Mouse (Mus musculus): ENCODE measurements around the gene B3galt2. TPM values are rescaled to one million over a fixed set of nuclear protein-coding genes. Genes with fewer than 3 reads are reported as not detected.
"Not testable (repeated sequence)": the region's sequence is repeated elsewhere in the genome, so short reads cannot be mapped to it uniquely, and the experiment has no call there.

The B3galt2 gene
- total RNA-seq (2021): 10 to 100 TPM; 16.9 to 23.1 TPM

- DNase-seq (ENCODE audit: low spot score in 2 of 2): peak; percentile 75 to 91
- intact Hi-C loops (cut with DNase I): loop anchor here (2.0 to 5.0 kb wide), 3 partner anchors 138 to 669 kb away; no protein-coding TSS in a partner anchor
Measured at GRCm38 (mm10) chr1:143640650-143641407, at the start of gene B3galt2. TSS of gene B3galt2 (plus strand) at chr1:143640664.

- DNase-seq (ENCODE audit: low spot score in 2 of 2): no peak
- intact Hi-C loops (cut with DNase I): no loop called here
Measured at GRCm38 (mm10) chr1:143596864-143597263, 43.6 kb upstream of the B3galt2 start.

DNA sequence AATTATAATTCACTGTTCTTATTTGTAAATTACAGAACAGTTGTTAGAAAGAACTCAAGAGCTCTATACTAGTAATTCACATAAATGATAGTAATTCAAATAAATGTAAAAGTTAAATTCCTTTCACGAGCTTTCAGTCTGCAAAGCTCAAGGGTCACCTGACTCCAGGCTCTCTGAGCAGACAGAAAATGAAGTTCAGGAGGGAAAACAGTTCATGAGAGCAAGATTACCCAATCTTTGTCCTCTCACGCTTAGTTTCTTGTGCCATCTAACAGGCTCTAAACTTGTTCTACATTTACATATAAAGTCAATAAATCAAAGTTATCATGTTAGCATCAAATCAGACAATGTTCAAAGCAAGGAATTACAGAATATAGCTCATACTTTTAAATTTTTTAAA, 31.6 kb upstream of the B3galt2 start:
- intact Hi-C loops (cut with DNase I): no loop called here
- no peak for DNase-seq (ENCODE audit: low spot score in 2 of 2)

DNA sequence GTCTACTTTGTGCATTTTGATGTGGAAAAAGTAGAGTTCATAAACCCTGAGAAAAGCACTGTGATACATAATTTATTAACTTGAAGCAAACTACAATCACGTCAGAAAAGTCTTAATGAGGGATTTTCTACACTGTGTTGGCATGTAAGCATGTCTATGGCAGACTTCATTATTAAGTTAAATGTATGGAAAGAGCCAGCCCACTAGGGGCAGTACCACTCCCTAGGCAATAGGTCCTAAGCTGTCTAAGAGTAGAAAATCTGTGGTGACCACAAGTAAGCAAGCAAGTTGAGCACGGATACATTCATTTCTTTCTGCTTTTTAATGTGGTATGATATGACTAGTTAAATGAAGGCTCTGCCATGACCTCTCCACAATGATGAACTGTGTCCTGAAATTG, 27.6 kb upstream of the B3galt2 start:
- intact Hi-C loops (cut with DNase I): no loop called here
- DNase-seq (ENCODE audit: low spot score in 2 of 2): no peak

GRCm38 (mm10) chr1:143619760-143620159, 20.7 kb upstream of the B3galt2 start:
- intact Hi-C loops (cut with DNase I): no loop called here

GRCm38 (mm10) chr1:143621930-143622329, 18.5 kb upstream of the B3galt2 start:
- intact Hi-C loops (cut with DNase I): no loop called here
- DNase-seq (ENCODE audit: low spot score in 2 of 2): no peak

More at GRCm38 (mm10) chr1:143619760-143620159, 20.7 kb upstream of the B3galt2 start:
- no peak for DNase-seq (ENCODE audit: low spot score in 2 of 2)

GRCm38 (mm10) chr1:143622634-143623033, 17.8 kb upstream of the B3galt2 start:
- intact Hi-C loops (cut with DNase I): no loop called here

GRCm38 (mm10) chr1:143631337-143631736, 9.1 kb upstream of the B3galt2 start:
- intact Hi-C loops (cut with DNase I): no loop called here
- no peak for DNase-seq (ENCODE audit: low spot score in 2 of 2)

More at GRCm38 (mm10) chr1:143622634-143623033, 17.8 kb upstream of the B3galt2 start:
- DNase-seq (ENCODE audit: low spot score in 2 of 2): no peak

- intact Hi-C loops (cut with DNase I): no loop called here
- DNase-seq (ENCODE audit: low spot score in 2 of 2): peak in 1 of 2 experiments; percentile 20
Measured at GRCm38 (mm10) chr1:143632361-143632760, 8.1 kb upstream of the B3galt2 start.

DNA sequence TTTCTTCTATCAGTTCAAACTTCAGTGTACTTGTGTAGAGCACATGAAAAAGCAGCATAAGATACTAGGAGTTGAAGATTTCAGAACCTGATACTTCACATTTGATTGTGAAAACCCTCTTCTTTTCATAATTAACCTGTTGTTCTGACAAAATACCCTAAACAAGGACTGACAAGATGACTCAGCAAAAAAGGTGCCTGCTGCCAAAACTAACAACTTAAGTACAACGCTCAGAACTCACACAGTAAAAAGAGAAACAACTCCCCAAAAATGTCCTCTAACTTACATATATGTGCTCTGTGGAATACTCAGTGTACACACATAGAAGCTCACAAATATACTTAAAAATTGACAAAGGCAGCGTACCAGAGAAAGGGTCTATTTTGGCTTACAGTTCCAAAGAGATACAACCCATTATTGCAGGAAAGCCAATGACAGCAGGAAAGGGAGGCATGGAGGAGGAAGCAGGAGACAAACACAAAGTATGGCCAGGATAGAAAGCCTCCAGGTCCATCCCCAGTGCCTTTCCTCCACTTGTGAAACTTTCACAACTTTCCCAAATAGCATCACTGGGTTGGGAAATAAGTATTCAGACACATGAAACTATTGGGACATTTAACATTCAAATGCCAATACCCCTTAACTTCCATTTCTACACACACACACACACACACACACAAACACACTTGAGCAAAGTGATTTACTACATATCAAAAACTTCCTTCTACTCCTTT, 7.4 kb upstream of the B3galt2 start:
- intact Hi-C loops (cut with DNase I): no loop called here
- DNase-seq (ENCODE audit: low spot score in 2 of 2): no peak

- intact Hi-C loops (cut with DNase I): loop anchor here (5.0 kb wide), 2 partner anchors 442 to 672 kb away; no protein-coding TSS in a partner anchor
- peak; percentile 29 to 64 for DNase-seq (ENCODE audit: low spot score in 2 of 2)
Measured at GRCm38 (mm10) chr1:143644221-143644620, 3.8 kb downstream of the B3galt2 start.

- DNase-seq (ENCODE audit: low spot score in 2 of 2): no peak
- intact Hi-C loops (cut with DNase I): no loop called here
Measured at GRCm38 (mm10) chr1:143645386-143645785, 4.9 kb downstream of the B3galt2 start.

- DNase-seq (ENCODE audit: low spot score in 2 of 2): peak; percentile 25 to 38
- intact Hi-C loops (cut with DNase I): no loop called here
Measured at GRCm38 (mm10) chr1:143646219-143646618, 5.8 kb downstream of the B3galt2 start.

DNA sequence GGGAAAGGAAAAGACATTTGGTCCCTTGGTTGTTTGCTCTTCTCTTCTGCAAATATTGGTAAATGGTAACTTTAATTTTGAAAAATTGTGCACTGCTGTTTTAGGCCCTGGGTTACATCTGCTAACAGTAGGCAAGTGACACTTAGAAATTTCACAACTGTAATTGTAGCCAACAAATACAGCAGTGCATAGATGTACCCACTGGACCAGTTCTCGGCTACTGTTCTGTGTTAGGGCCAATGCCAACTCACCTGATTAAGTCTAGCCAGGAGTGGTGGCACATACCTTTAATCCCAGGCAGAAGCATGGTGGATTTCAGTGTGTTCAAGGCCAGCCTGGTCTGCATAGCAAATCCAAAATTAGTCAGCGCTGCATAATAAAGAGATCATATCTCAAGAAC, 9.9 kb downstream of the B3galt2 start:
- intact Hi-C loops (cut with DNase I): no loop called here
- DNase-seq (ENCODE audit: low spot score in 2 of 2): no peak

DNA sequence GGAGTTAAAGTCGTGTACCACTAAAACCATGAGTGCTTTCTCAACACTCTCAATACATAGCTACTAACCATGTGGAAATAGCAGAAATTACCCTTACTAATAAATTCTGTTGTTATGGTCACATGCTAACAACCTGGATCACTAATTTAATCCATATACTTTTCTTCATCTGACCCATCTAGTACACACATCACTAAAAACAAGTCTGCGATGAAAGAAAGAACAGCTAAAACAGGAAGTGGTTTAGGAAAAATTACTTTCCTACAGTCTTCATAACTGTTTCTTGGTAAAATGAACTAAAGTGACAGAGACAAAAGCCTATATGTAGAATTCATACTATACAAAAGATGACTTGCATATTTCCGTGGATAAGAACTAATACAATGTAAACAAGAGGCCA, 13.2 kb downstream of the B3galt2 start:
- intact Hi-C loops (cut with DNase I): no loop called here
- no peak for DNase-seq (ENCODE audit: low spot score in 2 of 2)

DNA sequence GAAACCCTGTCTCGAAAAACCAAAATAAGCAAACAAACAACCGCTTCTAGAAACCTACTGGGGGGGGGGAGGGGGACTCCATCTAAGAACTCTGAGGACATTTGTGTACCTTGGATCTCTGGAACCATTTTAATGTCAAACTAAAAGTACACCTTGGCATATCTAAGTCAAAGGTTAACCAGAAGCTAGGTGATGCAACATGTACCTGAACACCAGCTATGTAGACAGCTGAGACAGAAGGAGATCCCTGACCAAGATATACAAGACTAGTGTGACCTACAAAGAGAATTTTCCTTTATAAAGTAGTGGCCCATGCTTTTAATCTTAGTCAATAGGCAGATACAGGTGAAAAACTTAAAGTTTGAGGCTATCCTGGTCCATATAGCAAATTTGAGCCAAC, 22.7 kb downstream of the B3galt2 start:
- DNase-seq (ENCODE audit: low spot score in 2 of 2): no peak
- intact Hi-C loops (cut with DNase I): no loop called here

GRCm38 (mm10) chr1:143664786-143665185, 24.3 kb downstream of the B3galt2 start:
- intact Hi-C loops (cut with DNase I); DNase-seq (ENCODE audit: low spot score in 2 of 2): not testable (repeated sequence)

DNA sequence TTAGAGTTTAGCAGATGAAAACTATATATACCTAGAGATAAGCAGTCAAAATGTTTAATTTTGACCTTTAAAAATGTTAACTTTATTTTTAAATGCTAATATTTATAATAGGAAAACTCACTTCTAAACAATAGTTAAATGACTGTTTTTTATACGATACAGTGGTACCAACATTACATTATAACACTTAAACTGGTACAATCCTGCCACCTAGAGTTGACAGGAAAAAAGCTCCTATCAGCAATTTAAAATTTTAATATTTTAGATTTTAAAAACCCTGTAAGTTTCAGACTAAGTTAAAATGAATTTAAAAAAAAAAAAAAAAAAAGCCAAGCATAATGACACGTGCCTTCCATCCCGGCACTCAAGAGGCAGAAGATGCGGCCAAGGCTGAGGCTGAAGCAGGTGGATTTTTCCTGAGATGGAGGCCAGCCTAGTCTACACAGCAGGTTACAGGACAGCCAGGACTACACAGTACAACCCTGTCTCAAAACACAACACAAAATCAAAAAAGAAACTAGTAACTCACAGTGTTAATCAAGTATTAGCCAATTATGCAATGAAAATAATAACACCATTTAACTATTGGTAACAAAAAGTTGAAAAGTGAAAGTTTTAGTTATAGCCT, 35.4 kb downstream of the B3galt2 start:
- intact Hi-C loops (cut with DNase I): no loop called here
- no peak for DNase-seq (ENCODE audit: low spot score in 2 of 2)

- intact Hi-C loops (cut with DNase I): no loop called here
- no peak for DNase-seq (ENCODE audit: low spot score in 2 of 2)
Measured at GRCm38 (mm10) chr1:143681108-143681507, 40.6 kb downstream of the B3galt2 start.

- no peak for DNase-seq (ENCODE audit: low spot score in 2 of 2)
- intact Hi-C loops (cut with DNase I): no loop called here
Measured at GRCm38 (mm10) chr1:143684849-143685248, 44.4 kb downstream of the B3galt2 start.
